Mouse (Mus musculus) thymus, adult 2 months (tissue): Measurements from ENCODE around the gene Eif3l.

Experiments
- CTCF ChIP-seq: fragments of 200-500 bp; IDR thresholded peaks from 2 replicates; pipeline ENCODE4 v1.5.1; 2012; ENCODE audit warnings: mild to moderate bottlenecking, control low read depth, low read length, moderate library complexity, borderline replicate concordance; ENCODE audit not compliant: control insufficient read depth, poor library complexity, insufficient read depth; ENCODE audit errors: extremely low read depth
- POLR2A ChIP-seq: fragments of 200-500 bp; IDR thresholded peaks from 2 replicates; pipeline ENCODE4 v1.6.1; 2012; ENCODE audit warnings: mild to moderate bottlenecking, low read length, control low read depth, moderate library complexity; ENCODE audit not compliant: control insufficient read depth, poor library complexity, insufficient read depth; ENCODE audit errors: extremely low read depth

- no peak for TF ChIP-seq CTCF
- TF ChIP-seq POLR2A: no peak
Observed at GRCm38 (mm10) chr15:79133191-79133661, 58.2 kb downstream of the Eif3l start.
